Mouse (Mus musculus): ENCODE data around the gene Cox5b. TPM values are rescaled to one million over a fixed set of nuclear protein-coding genes. Genes with fewer than 3 reads are reported as not detected.

Cox5b gene
- polyA plus RNA-seq, 1 experiment from 2014 or later, result 539 TPM

GRCm38 (mm10) chr1:36707166-36707565, 15.9 kb downstream of the Cox5b start:
- no peak for DNase-seq (ENCODE audit: low spot score)
- no peak overlapping the region for H3K4me3 ChIP-seq
- peaks cover 17% of the 10 kb centered on the region for H3K4me1 ChIP-seq
- no peaks in the 10 kb centered on the region for H3K27me3 ChIP-seq (ENCODE audit: low read depth, poor library complexity, severe bottlenecking)
- WGBS, result 74% methylated on average over 2 of the region's 2 CpGs
- no peak overlapping the region for H3K27ac ChIP-seq (replicated peaks)
- peaks cover 60% of the 10 kb centered on the region for H3K36me3 ChIP-seq
- H3K9me3 ChIP-seq (replicated peaks), result no peaks in the 10 kb centered on the region

- Histone ChIP-seq H3K4me1 (peaks cover 17% of the 10 kb centered on the region), H3K27me3 (ENCODE audit: low read depth, poor library complexity, severe bottlenecking) (no peaks in the 10 kb centered on the region), H3K4me3 (0 out of 2 replicates have a peak overlapping the region, but pooled peaks have one; percentile 19), H3K36me3 (peaks cover 54% of the 10 kb centered on the region), H3K27ac (replicated peaks) (no peak overlapping the region), H3K9me3 (replicated peaks) (no peaks in the 10 kb centered on the region)
- WGBS, result 80% methylated on average over 3 of the region's 3 CpGs
- DNase-seq (ENCODE audit: low spot score), result no peak
Measured at GRCm38 (mm10) chr1:36707797-36708196, 16.5 kb downstream of the Cox5b start.

GRCm38 (mm10) chr1:36708626-36709025, 17.4 kb downstream of the Cox5b start:
- Histone ChIP-seq H3K27ac (replicated peaks) (peak overlapping the region; percentile 91), H3K36me3 (peaks cover 45% of the 10 kb centered on the region), H3K4me3 (peak overlapping the region; percentile 78), H3K4me1 (peaks cover 17% of the 10 kb centered on the region), H3K9me3 (replicated peaks) (no peaks in the 10 kb centered on the region), H3K27me3 (ENCODE audit: low read depth, poor library complexity, severe bottlenecking) (no peaks in the 10 kb centered on the region)
- no peak for DNase-seq (ENCODE audit: low spot score)
- 81% methylated on average over 1 of the region's 1 CpGs for WGBS

GRCm38 (mm10) chr1:36709055-36709853, 18.0 kb downstream of the Cox5b start:
- H3K4me1 ChIP-seq, result peaks cover 17% of the 10 kb centered on the region
- peaks cover 39% of the 10 kb centered on the region for H3K36me3 ChIP-seq
- H3K9me3 ChIP-seq (replicated peaks), result no peaks in the 10 kb centered on the region
- WGBS, result 2% methylated on average over 33 of the region's 33 CpGs
- peak overlapping the region; percentile 78 for H3K4me3 ChIP-seq
- H3K27me3 ChIP-seq (ENCODE audit: low read depth, poor library complexity, severe bottlenecking), result no peaks in the 10 kb centered on the region
- DNase-seq (ENCODE audit: low spot score), result no peak
- peak overlapping the region; percentile 91 for H3K27ac ChIP-seq (replicated peaks)

- no peaks in the 10 kb centered on the region for H3K27me3 ChIP-seq (ENCODE audit: low read depth, poor library complexity, severe bottlenecking)
- H3K36me3 ChIP-seq, result peaks cover 33% of the 10 kb centered on the region
- no peaks in the 10 kb centered on the region for H3K9me3 ChIP-seq (replicated peaks)
- peak within 1 kb of the TSS; percentile 91 for H3K27ac ChIP-seq (replicated peaks)
- H3K4me1 ChIP-seq, result peaks cover 17% of the 10 kb centered on the region
- H3K4me3 ChIP-seq, result peak within 1 kb of the TSS; percentile 78
- peak; percentile 99 for DNase-seq (ENCODE audit: low spot score)
- WGBS, result under 1% methylated on average over 29 of the region's 29 CpGs
Measured at GRCm38 (mm10) chr1:36709854-36710280, 18.6 kb downstream of the Cox5b start, which contains the start of gene 4933424G06Rik. Gene 4933424G06Rik (plus strand): TSS chr1:36710149.

- WGBS, result 95% methylated on average over 2 of the region's 2 CpGs
- Histone ChIP-seq H3K36me3 (peaks cover 21% of the 10 kb centered on the region), H3K4me3 (no peak overlapping the region), H3K4me1 (peaks cover 17% of the 10 kb centered on the region), H3K27me3 (ENCODE audit: low read depth, poor library complexity, severe bottlenecking) (no peaks in the 10 kb centered on the region), H3K9me3 (replicated peaks) (no peaks in the 10 kb centered on the region), H3K27ac (replicated peaks) (no peak overlapping the region)
- no peak for DNase-seq (ENCODE audit: low spot score)
Measured at GRCm38 (mm10) chr1:36711104-36711503, 19.9 kb downstream of the Cox5b start.

GRCm38 (mm10) chr1:36714311-36714710, 23.1 kb downstream of the Cox5b start, which contains the start of gene Actr1b:
Gene Actr1b (minus strand): TSS chr1:36714422.
- no peaks in the 10 kb centered on the region for H3K36me3 ChIP-seq
- H3K27ac ChIP-seq (replicated peaks), result no peak within 1 kb of the TSS
- DNase-seq (ENCODE audit: low spot score), result no peak
- no peak within 1 kb of the TSS for H3K4me3 ChIP-seq
- H3K27me3 ChIP-seq (ENCODE audit: low read depth, poor library complexity, severe bottlenecking), result no peaks in the 10 kb centered on the region
- WGBS, result 83% methylated on average over 5 of the region's 5 CpGs
- peaks cover under 1% of the 10 kb centered on the region; the same call in 1 of the 2 replicates for H3K4me1 ChIP-seq
- H3K9me3 ChIP-seq (replicated peaks), result no peaks in the 10 kb centered on the region

GRCm38 (mm10) chr1:36718786-36719185, 27.5 kb downstream of the Cox5b start:
- Histone ChIP-seq H3K36me3 (no peaks in the 10 kb centered on the region), H3K4me3 (no peak overlapping the region), H3K4me1 (no peaks in the 10 kb centered on the region), H3K27me3 (ENCODE audit: low read depth, poor library complexity, severe bottlenecking) (no peaks in the 10 kb centered on the region), H3K27ac (replicated peaks) (no peak overlapping the region), H3K9me3 (replicated peaks) (no peaks in the 10 kb centered on the region)
- no peak for DNase-seq (ENCODE audit: low spot score)
- 81% methylated on average over 1 of the region's 1 CpGs for WGBS

GRCm38 (mm10) chr1:36723146-36724056, 32.2 kb downstream of the Cox5b start:
- no peak for DNase-seq (ENCODE audit: low spot score)
- Histone ChIP-seq H3K36me3 (no peaks in the 10 kb centered on the region), H3K27me3 (ENCODE audit: low read depth, poor library complexity, severe bottlenecking) (no peaks in the 10 kb centered on the region), H3K4me1 (no peaks in the 10 kb centered on the region), H3K27ac (replicated peaks) (no peak overlapping the region), H3K4me3 (no peak overlapping the region), H3K9me3 (replicated peaks) (no peaks in the 10 kb centered on the region)
- WGBS, result 84% methylated on average over 16 of the region's 16 CpGs

GRCm38 (mm10) chr1:36724057-36724431, 32.8 kb downstream of the Cox5b start:
- H3K27me3 ChIP-seq (ENCODE audit: low read depth, poor library complexity, severe bottlenecking), result no peaks in the 10 kb centered on the region
- no peak for DNase-seq (ENCODE audit: low spot score)
- H3K36me3 ChIP-seq, result no peaks in the 10 kb centered on the region
- H3K9me3 ChIP-seq (replicated peaks), result no peaks in the 10 kb centered on the region
- no peaks in the 10 kb centered on the region for H3K4me1 ChIP-seq
- no peak overlapping the region for H3K27ac ChIP-seq (replicated peaks)
- WGBS, result 91% methylated on average over 4 of the region's 4 CpGs
- no peak overlapping the region for H3K4me3 ChIP-seq

GRCm38 (mm10) chr1:36737300-36737699, 46.1 kb downstream of the Cox5b start:
- no peaks in the 10 kb centered on the region for H3K9me3 ChIP-seq (replicated peaks)
- H3K4me3 ChIP-seq, result no peak overlapping the region
- H3K4me1 ChIP-seq, result no peaks in the 10 kb centered on the region
- no peak overlapping the region for H3K27ac ChIP-seq (replicated peaks)
- H3K27me3 ChIP-seq (ENCODE audit: low read depth, poor library complexity, severe bottlenecking), result 0 out of 2 replicates have a peak, but pooled peaks cover 10% of the 10 kb centered on the region
- DNase-seq (ENCODE audit: low spot score), result peak; percentile 73
- 18% methylated on average over 4 of the region's 4 CpGs for WGBS
- H3K36me3 ChIP-seq, result no peaks in the 10 kb centered on the region

GRCm38 (mm10) chr1:36739231-36739630, 48.0 kb downstream of the Cox5b start:
- DNase-seq (ENCODE audit: low spot score), result no peak
- Histone ChIP-seq H3K4me3 (no peak overlapping the region), H3K36me3 (no peaks in the 10 kb centered on the region), H3K27me3 (ENCODE audit: low read depth, poor library complexity, severe bottlenecking) (0 out of 2 replicates have a peak, but pooled peaks cover 15% of the 10 kb centered on the region), H3K27ac (replicated peaks) (no peak overlapping the region), H3K9me3 (replicated peaks) (no peaks in the 10 kb centered on the region), H3K4me1 (peaks cover 4% of the 10 kb centered on the region)
- WGBS, result 82% methylated on average over 5 of the region's 5 CpGs

Measured in midbrain, embryonic 10.5 days (tissue).